Mouse (Mus musculus): ENCODE results near the gene Mettl24. TPM values are rescaled to one million over a fixed set of nuclear protein-coding genes. Genes with fewer than 3 reads are reported as not detected.
A peak's percentile ranks its signal among the peaks of the same experiment; 100 is the strongest.

The Mettl24 gene
- polyA plus RNA-seq, 1 experiment from 2014 or later = 1.2 TPM

GRCm38 (mm10) chr10:40688266-40688665, 5.2 kb downstream of the Mettl24 start:
- no peak for DNase-seq (ENCODE audit: low spot score)
- Histone ChIP-seq H3K9ac (ENCODE audit: low read length) (no peak overlapping the region), H3K9me3 (ENCODE audit: control insufficient read depth, low read length) (no peaks in the 10 kb centered on the region), H3K4me1 (replicated peaks; ENCODE audit: control insufficient read depth, insufficient read depth, low read length) (no peaks in the 10 kb centered on the region; the same call in 1 of the 2 replicates), H3K4me3 (ENCODE audit: low read depth, low read length) (no peak overlapping the region), H3K27ac (ENCODE audit: low read depth, low read length) (no peak overlapping the region), H3K27me3 (ENCODE audit: control insufficient read depth, insufficient read depth, low read length) (no peaks in the 10 kb centered on the region), H3K4me2 (ENCODE audit: low read depth, low read length, severe bottlenecking) (no peak overlapping the region), H3K36me3 (ENCODE audit: control insufficient read depth, insufficient read depth, low read length) (no peaks in the 10 kb centered on the region)
- WGBS = 76% methylated on average over 6 of the region's 6 CpGs
- no peak for ATAC-seq (replicated peaks; ENCODE audit: low FRiP score)

DNA sequence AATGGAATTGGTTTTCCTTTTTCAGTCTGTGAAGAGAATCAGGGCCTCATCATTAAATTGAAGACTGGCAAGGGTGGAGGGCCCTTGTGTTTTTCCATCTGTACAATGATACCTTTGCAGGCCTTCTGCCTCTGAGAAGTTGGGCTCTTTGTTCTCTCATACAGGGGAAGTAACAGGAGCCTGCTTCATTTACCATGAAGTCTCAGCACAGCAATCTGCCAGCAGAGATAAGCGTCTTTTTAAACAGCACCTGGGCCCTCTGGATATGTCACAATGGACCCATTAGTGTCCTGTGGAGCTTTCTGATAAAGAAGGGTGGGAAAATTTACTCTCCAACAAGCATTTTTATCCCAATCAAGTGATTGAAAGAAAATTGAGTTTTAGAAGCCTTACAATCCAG, 5.8 kb downstream of the Mettl24 start:
- no peaks in the 10 kb centered on the region for H3K36me3 ChIP-seq (ENCODE audit: control insufficient read depth, insufficient read depth, low read length)
- H3K27ac ChIP-seq (ENCODE audit: low read depth, low read length) = no peak overlapping the region
- H3K4me3 ChIP-seq (ENCODE audit: low read depth, low read length) = no peak overlapping the region
- H3K4me1 ChIP-seq (replicated peaks; ENCODE audit: control insufficient read depth, insufficient read depth, low read length) = no peaks in the 10 kb centered on the region; the same call in 1 of the 2 replicates
- no peak for ATAC-seq (replicated peaks; ENCODE audit: low FRiP score)
- WGBS = 29% methylated on average over 1 of the region's 1 CpGs
- H3K4me2 ChIP-seq (ENCODE audit: low read depth, low read length, severe bottlenecking) = no peak overlapping the region
- no peaks in the 10 kb centered on the region for H3K27me3 ChIP-seq (ENCODE audit: control insufficient read depth, insufficient read depth, low read length)
- H3K9me3 ChIP-seq (ENCODE audit: control insufficient read depth, low read length) = no peaks in the 10 kb centered on the region
- DNase-seq (ENCODE audit: low spot score) = no peak
- H3K9ac ChIP-seq (ENCODE audit: low read length) = no peak overlapping the region

GRCm38 (mm10) chr10:40698652-40699051, 15.6 kb downstream of the Mettl24 start:
- no peak for ATAC-seq (replicated peaks; ENCODE audit: low FRiP score)
- DNase-seq (ENCODE audit: low spot score) = no peak
- no peak overlapping the region for H3K9ac ChIP-seq (ENCODE audit: low read length)
- 83% methylated on average over 4 of the region's 4 CpGs for WGBS
- H3K4me1 ChIP-seq (replicated peaks; ENCODE audit: control insufficient read depth, insufficient read depth, low read length) = no peaks in the 10 kb centered on the region
- no peaks in the 10 kb centered on the region for H3K27me3 ChIP-seq (ENCODE audit: control insufficient read depth, insufficient read depth, low read length)
- H3K36me3 ChIP-seq (ENCODE audit: control insufficient read depth, insufficient read depth, low read length) = no peaks in the 10 kb centered on the region
- H3K4me3 ChIP-seq (ENCODE audit: low read depth, low read length) = no peak overlapping the region
- H3K4me2 ChIP-seq (ENCODE audit: low read depth, low read length, severe bottlenecking) = no peak overlapping the region
- H3K9me3 ChIP-seq (ENCODE audit: control insufficient read depth, low read length) = no peaks in the 10 kb centered on the region
- no peak overlapping the region for H3K27ac ChIP-seq (ENCODE audit: low read depth, low read length)

DNA sequence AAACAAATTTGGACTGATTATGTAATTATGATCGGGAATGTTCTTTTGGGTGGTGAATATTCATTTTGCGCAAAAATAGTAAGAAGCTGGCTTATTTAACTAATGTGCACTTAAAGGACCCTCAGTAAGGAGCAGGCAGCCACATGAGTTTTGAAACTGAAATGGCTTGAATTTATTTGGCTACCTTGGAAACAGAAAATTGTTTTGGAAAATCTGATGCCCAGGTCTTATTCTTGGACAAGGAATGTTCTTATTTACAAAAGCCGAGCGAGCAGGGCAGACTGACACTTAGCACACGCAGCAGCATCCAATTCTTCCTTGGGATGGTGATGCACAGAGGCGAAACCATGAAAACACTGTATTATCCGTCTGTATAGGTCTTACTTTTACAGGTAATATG, 28.0 kb downstream of the Mettl24 start:
- Histone ChIP-seq H3K27ac (ENCODE audit: low read depth, low read length) (no peak overlapping the region), H3K4me1 (replicated peaks; ENCODE audit: control insufficient read depth, insufficient read depth, low read length) (no peaks in the 10 kb centered on the region), H3K27me3 (ENCODE audit: control insufficient read depth, insufficient read depth, low read length) (no peaks in the 10 kb centered on the region), H3K9me3 (ENCODE audit: control insufficient read depth, low read length) (no peaks in the 10 kb centered on the region), H3K4me2 (ENCODE audit: low read depth, low read length, severe bottlenecking) (no peak overlapping the region), H3K9ac (ENCODE audit: low read length) (no peak overlapping the region), H3K4me3 (ENCODE audit: low read depth, low read length) (no peak overlapping the region), H3K36me3 (ENCODE audit: control insufficient read depth, insufficient read depth, low read length) (no peaks in the 10 kb centered on the region)
- DNase-seq (ENCODE audit: low spot score) = no peak
- ATAC-seq (replicated peaks; ENCODE audit: low FRiP score) = no peak
- 92% methylated on average over 7 of the region's 7 CpGs for WGBS

GRCm38 (mm10) chr10:40713018-40713608, 30.0 kb downstream of the Mettl24 start:
- Histone ChIP-seq H3K27ac (ENCODE audit: low read depth, low read length) (no peak overlapping the region), H3K4me1 (replicated peaks; ENCODE audit: control insufficient read depth, insufficient read depth, low read length) (no peaks in the 10 kb centered on the region), H3K4me3 (ENCODE audit: low read depth, low read length) (no peak overlapping the region), H3K9me3 (ENCODE audit: control insufficient read depth, low read length) (no peaks in the 10 kb centered on the region), H3K36me3 (ENCODE audit: control insufficient read depth, insufficient read depth, low read length) (no peaks in the 10 kb centered on the region), H3K4me2 (ENCODE audit: low read depth, low read length, severe bottlenecking) (no peak overlapping the region), H3K27me3 (ENCODE audit: control insufficient read depth, insufficient read depth, low read length) (no peaks in the 10 kb centered on the region), H3K9ac (ENCODE audit: low read length) (no peak overlapping the region)
- 45% methylated on average over 9 of the region's 9 CpGs for WGBS
- ATAC-seq (replicated peaks; ENCODE audit: low FRiP score) (peak; percentile 61), DNase-seq (ENCODE audit: low spot score) (no peak)

- Histone ChIP-seq H3K27ac (ENCODE audit: low read depth, low read length) (no peak overlapping the region), H3K9ac (ENCODE audit: low read length) (no peak overlapping the region), H3K36me3 (ENCODE audit: control insufficient read depth, insufficient read depth, low read length) (no peaks in the 10 kb centered on the region), H3K4me3 (ENCODE audit: low read depth, low read length) (no peak overlapping the region), H3K27me3 (ENCODE audit: control insufficient read depth, insufficient read depth, low read length) (no peaks in the 10 kb centered on the region), H3K4me2 (ENCODE audit: low read depth, low read length, severe bottlenecking) (no peak overlapping the region), H3K4me1 (replicated peaks; ENCODE audit: control insufficient read depth, insufficient read depth, low read length) (no peaks in the 10 kb centered on the region), H3K9me3 (ENCODE audit: control insufficient read depth, low read length) (no peaks in the 10 kb centered on the region)
- DNase-seq (ENCODE audit: low spot score) = no peak
- 92% methylated on average over 9 of the region's 9 CpGs for WGBS
- ATAC-seq (replicated peaks; ENCODE audit: low FRiP score) = no peak
Measured at GRCm38 (mm10) chr10:40713829-40714228, 30.7 kb downstream of the Mettl24 start.

GRCm38 (mm10) chr10:40715151-40715550, 32.1 kb downstream of the Mettl24 start:
- Histone ChIP-seq H3K27me3 (ENCODE audit: control insufficient read depth, insufficient read depth, low read length) (no peaks in the 10 kb centered on the region), H3K4me1 (replicated peaks; ENCODE audit: control insufficient read depth, insufficient read depth, low read length) (no peaks in the 10 kb centered on the region), H3K9ac (ENCODE audit: low read length) (no peak overlapping the region), H3K4me2 (ENCODE audit: low read depth, low read length, severe bottlenecking) (no peak overlapping the region), H3K36me3 (ENCODE audit: control insufficient read depth, insufficient read depth, low read length) (no peaks in the 10 kb centered on the region), H3K9me3 (ENCODE audit: control insufficient read depth, low read length) (no peaks in the 10 kb centered on the region), H3K27ac (ENCODE audit: low read depth, low read length) (no peak overlapping the region), H3K4me3 (ENCODE audit: low read depth, low read length) (no peak overlapping the region)
- ATAC-seq (replicated peaks; ENCODE audit: low FRiP score) = no peak
- DNase-seq (ENCODE audit: low spot score) = no peak
- WGBS = 92% methylated on average over 4 of the region's 4 CpGs

DNA sequence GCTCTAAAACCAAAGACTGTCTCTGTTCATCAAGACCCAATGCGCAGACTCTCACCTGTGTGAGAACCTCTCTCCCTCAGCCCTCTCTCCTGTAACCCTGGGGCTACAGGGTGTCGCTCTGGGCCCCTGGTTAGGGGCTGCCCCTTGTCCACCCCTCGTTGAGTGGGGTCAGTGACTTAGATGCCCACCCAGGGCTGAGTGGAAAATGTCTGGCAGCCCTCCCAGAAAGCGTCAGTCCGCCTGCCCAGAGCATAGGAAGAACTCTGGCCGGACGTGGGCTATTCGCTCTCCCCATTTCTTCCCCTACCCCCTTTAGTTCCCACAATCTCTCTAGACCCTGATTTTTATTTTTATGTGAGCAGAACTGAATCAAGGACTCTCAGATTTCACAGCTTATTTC, 33.2 kb downstream of the Mettl24 start:
- 83% methylated on average over 8 of the region's 8 CpGs for WGBS
- no peak for ATAC-seq (replicated peaks; ENCODE audit: low FRiP score)
- no peak for DNase-seq (ENCODE audit: low spot score)

DNA sequence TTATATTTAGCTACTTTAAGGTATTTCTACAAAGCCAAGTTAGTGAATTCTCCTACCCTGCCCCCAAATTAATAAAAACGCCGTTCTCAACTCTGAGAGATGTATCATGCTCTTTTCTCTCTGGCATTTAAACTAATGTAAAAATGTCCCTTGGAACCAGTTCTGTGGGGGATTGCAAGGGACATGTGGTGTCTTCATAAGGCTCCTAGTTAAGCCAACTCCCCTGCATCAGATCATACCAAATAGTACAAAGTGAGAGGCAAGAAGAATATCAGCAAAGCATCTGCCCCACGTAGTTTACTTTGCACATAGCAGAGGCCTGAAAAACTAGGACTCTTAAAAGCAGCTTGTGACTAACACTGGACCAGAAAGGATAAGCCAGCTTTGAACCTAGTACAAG, 33.6 kb downstream of the Mettl24 start:
- H3K9ac ChIP-seq (ENCODE audit: low read length) = no peak overlapping the region
- ATAC-seq (replicated peaks; ENCODE audit: low FRiP score) (no peak), DNase-seq (ENCODE audit: low spot score) (no peak)
- no peak overlapping the region for H3K4me3 ChIP-seq (ENCODE audit: low read depth, low read length)
- no peaks in the 10 kb centered on the region for H3K4me1 ChIP-seq (replicated peaks; ENCODE audit: control insufficient read depth, insufficient read depth, low read length)
- H3K9me3 ChIP-seq (ENCODE audit: control insufficient read depth, low read length) = no peaks in the 10 kb centered on the region
- WGBS = 90% methylated on average over 3 of the region's 3 CpGs
- no peak overlapping the region for H3K27ac ChIP-seq (ENCODE audit: low read depth, low read length)
- no peak overlapping the region for H3K4me2 ChIP-seq (ENCODE audit: low read depth, low read length, severe bottlenecking)
- no peaks in the 10 kb centered on the region for H3K27me3 ChIP-seq (ENCODE audit: control insufficient read depth, insufficient read depth, low read length)
- no peaks in the 10 kb centered on the region for H3K36me3 ChIP-seq (ENCODE audit: control insufficient read depth, insufficient read depth, low read length)

More for the DNA sequence above, 33.2 kb downstream of the Mettl24 start:
- Histone ChIP-seq H3K36me3 (ENCODE audit: control insufficient read depth, insufficient read depth, low read length) (no peaks in the 10 kb centered on the region), H3K4me3 (ENCODE audit: low read depth, low read length) (no peak overlapping the region), H3K9ac (ENCODE audit: low read length) (no peak overlapping the region), H3K9me3 (ENCODE audit: control insufficient read depth, low read length) (no peaks in the 10 kb centered on the region), H3K27me3 (ENCODE audit: control insufficient read depth, insufficient read depth, low read length) (no peaks in the 10 kb centered on the region), H3K4me2 (ENCODE audit: low read depth, low read length, severe bottlenecking) (no peak overlapping the region), H3K4me1 (replicated peaks; ENCODE audit: control insufficient read depth, insufficient read depth, low read length) (no peaks in the 10 kb centered on the region), H3K27ac (ENCODE audit: low read depth, low read length) (no peak overlapping the region)

Data from forebrain, embryonic 11.5 days (tissue).